Mouse (Mus musculus) left cerebral cortex, adult 11 months (tissue): ENCODE measurements around the gene Ndufs7.
A peak's percentile ranks its signal among the peaks of the same experiment; 100 is the strongest.

Source experiments
- DNase-seq: peaks from one replicate; pipeline ENCODE4 v3.0.0; 2022; ENCODE audit warnings: low spot score

Gene Ndufs7

GRCm38 (mm10) chr10:80294311-80294710, 45.4 kb downstream of the Ndufs7 start:
- DNase-seq, result no peak

- no peak for DNase-seq
Observed at GRCm38 (mm10) chr10:80294788-80295303, 45.9 kb downstream of the Ndufs7 start.

- peak; percentile 71 for DNase-seq
Observed at GRCm38 (mm10) chr10:80295618-80296425, 46.9 kb downstream of the Ndufs7 start, which contains the start of gene Apc2. Apc2 (plus strand) TSS chr10:80295977.

- no peak for DNase-seq
Observed at GRCm38 (mm10) chr10:80296824-80297223, 47.9 kb downstream of the Ndufs7 start.

GRCm38 (mm10) chr10:80297526-80298133, 48.7 kb downstream of the Ndufs7 start:
- DNase-seq, result no peak

GRCm38 (mm10) chr10:80298571-80299281, 49.8 kb downstream of the Ndufs7 start:
- DNase-seq, result peak; percentile 80

- no peak for DNase-seq
Observed at GRCm38 (mm10) chr10:80299301-80299700, 50.4 kb downstream of the Ndufs7 start.

- no peak for DNase-seq
Observed at GRCm38 (mm10) chr10:80299824-80300223, 50.9 kb downstream of the Ndufs7 start.

GRCm38 (mm10) chr10:80300672-80301181, 51.8 kb downstream of the Ndufs7 start:
- DNase-seq, result no peak

GRCm38 (mm10) chr10:80301256-80302081, 52.5 kb downstream of the Ndufs7 start:
- DNase-seq, result no peak

GRCm38 (mm10) chr10:80302082-80302355, 53.1 kb downstream of the Ndufs7 start:
- DNase-seq, result no peak

GRCm38 (mm10) chr10:80302471-80302881, 53.6 kb downstream of the Ndufs7 start:
- peak; percentile 67 for DNase-seq

- no peak for DNase-seq
Observed at GRCm38 (mm10) chr10:80304458-80304857, 55.5 kb downstream of the Ndufs7 start.

GRCm38 (mm10) chr10:80304862-80305261, 55.9 kb downstream of the Ndufs7 start:
- no peak for DNase-seq
